Mouse (Mus musculus): ENCODE data around the gene Ndufb11.

- TF ChIP-seq POLR2A (IDR thresholded peaks at IDR 0.05; ENCODE audit: control insufficient read depth, extremely low read depth, insufficient read depth, low read length, poor library complexity) = no peak
- TF ChIP-seq CTCF (IDR thresholded peaks at IDR 0.05; ENCODE audit: borderline replicate concordance, control insufficient read depth, extremely low read depth, insufficient read depth, low read length, poor library complexity) = no peak
These were observed 40.2 kb upstream of the Ndufb11 start for GRCm38 (mm10) chrX:20657593-20657992.

All from thymus, adult 2 months (tissue).